Mouse (Mus musculus): ENCODE measurements around the gene Larp1b.

Larp1b gene

GRCm38 (mm10) chr3:41082885-41083789, 133.5 kb downstream of the Larp1b start, which contains the start of gene Pgrmc2:
Pgrmc2 (minus strand) TSS chr3:41083046.
- in situ Hi-C loops (cut with MboI), result loop anchor here (25.0 kb wide), 1 partner anchor 479 kb away; the partner anchor contains the start of gene Jade1

GRCm38 (mm10) chr3:41083790-41084112, 134.1 kb downstream of the Larp1b start:
- in situ Hi-C loops (cut with MboI), result loop anchor here (25.0 kb wide), 1 partner anchor 479 kb away; the partner anchor contains the start of gene Jade1

- in situ Hi-C loops (cut with MboI), result loop anchor here (25.0 kb wide), 1 partner anchor 478 kb away; the partner anchor contains the start of gene Jade1
These were observed 134.8 kb downstream of the Larp1b start for GRCm38 (mm10) chr3:41084421-41084820.

GRCm38 (mm10) chr3:41087071-41087470, 137.4 kb downstream of the Larp1b start:
- in situ Hi-C loops (cut with MboI), result loop anchor here (25.0 kb wide), 1 partner anchor 475 kb away; the partner anchor contains the start of gene Jade1
